Mouse (Mus musculus) CD8-positive naive resting alpha-beta T cell, adult 57 days (primary cell): ENCODE data around the gene Olfr350. TPM values are rescaled to one million over a fixed set of nuclear protein-coding genes. Genes with fewer than 3 reads are reported as not detected.

Experiments used
- total RNA-seq: library from RNA; stranded (reverse); gene quantifications from one replicate; pipeline ENCODE4 v1.2.4, GENCODE M21; 2023

The Olfr350 gene
- total RNA-seq = not detected

DNA sequence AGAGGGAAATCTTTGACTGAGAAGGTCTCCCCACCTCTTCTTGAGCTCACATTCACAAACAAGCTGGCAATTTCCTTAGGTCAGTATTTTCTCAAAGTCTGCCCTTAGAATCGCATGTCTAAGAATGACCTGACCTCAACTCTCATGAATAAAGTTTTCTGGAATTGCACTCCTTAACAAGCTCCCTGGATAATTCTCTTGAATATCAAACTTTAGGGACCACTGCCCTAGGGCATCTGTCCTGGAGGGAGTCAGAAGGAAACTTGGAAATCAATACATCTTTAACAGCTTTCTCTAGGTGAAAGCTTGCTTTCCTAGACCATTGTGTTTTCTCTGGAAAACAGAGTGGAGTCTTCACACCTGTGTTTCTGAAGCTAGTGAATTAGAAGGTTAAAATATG lies at the start of gene Olfr350:
Olfr350 (plus strand) TSS at position 301 of the 400 bp plus-strand sequence.

DNA sequence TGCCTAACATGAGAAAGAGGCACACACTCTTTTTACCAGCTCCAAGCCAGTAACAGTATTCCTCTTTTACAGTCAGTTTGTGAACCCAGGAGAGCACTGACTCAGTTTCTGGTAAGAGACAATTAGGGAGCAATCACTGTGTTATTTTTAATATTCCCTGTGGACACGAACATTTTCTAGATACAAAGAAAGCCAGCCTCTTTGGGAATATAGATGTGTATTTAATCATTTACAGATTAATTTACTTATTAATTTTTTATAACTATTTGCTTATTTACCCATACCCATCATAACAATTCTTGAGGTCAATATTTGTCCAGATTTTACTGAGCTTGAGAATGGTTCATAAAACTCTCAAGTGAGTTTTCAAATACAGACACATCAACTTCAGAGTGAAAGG lies 29.2 kb upstream of the Olfr350 start, which contains the start of gene Olfr3:
Olfr3 (minus strand) TSS at position 101 of the 400 bp plus-strand sequence.

DNA sequence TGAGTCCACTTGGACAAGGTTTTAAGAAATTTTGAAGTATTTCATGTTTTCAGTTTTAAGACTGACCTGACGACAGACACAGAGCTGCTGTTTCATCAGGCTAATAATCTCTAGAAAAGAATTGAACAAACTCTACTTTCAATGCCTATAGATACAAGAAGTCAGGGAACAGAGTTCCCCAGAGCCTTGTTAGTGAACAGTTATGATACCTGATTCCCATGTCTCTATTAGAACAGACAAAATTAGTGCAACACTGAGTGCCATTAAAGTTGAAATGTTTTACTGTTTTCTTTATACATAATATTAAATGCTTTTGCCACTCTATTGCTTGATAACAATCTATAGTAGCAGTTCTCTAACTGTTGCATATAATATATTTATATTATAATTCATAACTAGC lies 16.4 kb downstream of the Olfr350 start, which contains the start of gene Olfr351:
Olfr351 (minus strand) TSS at position 101 of the 400 bp plus-strand sequence.

DNA sequence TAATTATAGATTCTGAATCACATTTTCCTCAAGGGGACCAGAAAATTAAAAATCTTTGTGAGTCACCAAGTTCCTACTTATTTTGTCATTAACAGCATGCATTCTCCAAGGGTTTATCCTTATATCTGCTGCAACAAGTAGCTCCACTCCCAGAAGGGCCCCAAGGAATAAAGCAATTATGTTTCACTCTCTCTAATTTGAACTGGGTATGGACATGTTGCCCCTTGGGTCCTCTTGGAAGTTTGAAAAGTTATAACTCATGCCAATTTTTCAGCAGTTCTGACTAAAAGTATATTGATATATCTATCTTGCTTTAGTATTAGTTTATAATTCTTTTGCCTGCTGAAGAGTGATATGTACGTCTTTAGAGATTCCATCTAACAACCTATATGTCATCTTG lies 22.1 kb downstream of the Olfr350 start, which contains the start of gene Olfr352:
Olfr352 (plus strand) TSS at position 301 of the 400 bp plus-strand sequence.

DNA sequence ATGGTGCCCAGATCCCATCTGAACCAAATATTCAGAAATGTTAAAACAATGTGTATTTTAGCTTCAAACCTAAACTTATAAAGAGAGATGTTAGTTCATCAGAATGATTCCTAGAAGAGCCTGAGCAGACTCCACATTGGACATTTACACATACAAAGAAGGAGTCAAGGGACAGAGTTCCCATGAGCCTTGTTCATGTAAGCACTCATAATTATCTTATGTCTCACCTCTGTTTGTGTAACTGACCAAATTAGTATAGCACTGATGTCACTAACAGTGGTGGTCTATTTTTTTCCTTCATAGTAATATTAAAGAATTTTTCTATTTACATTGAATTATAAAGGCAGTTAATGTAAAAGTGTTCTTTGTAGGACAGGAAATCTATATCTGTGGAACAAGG lies 46.7 kb downstream of the Olfr350 start, which contains the start of gene Olfr353:
Olfr353 (minus strand) TSS at position 101 of the 400 bp plus-strand sequence.

Other genes with a start within 250 kb of the Olfr350 start
- gene Olfr345, start 206.3 kb upstream of the Olfr350 start, total RNA-seq = not detected
- gene Olfr346, start 160.5 kb upstream of the Olfr350 start, total RNA-seq = not detected
- not detected for gene Olfr347, start 114.4 kb upstream of the Olfr350 start, total RNA-seq
- gene Olfr348, start 62.0 kb upstream of the Olfr350 start, total RNA-seq = not detected
- not detected for gene Olfr50, start 55.8 kb upstream of the Olfr350 start, total RNA-seq
- gene Olfr3, start 29.3 kb upstream of the Olfr350 start, total RNA-seq = not detected
- gene Olfr351, start 16.4 kb downstream of the Olfr350 start, total RNA-seq = 0.18 TPM
- not detected for gene Olfr352, start 22.1 kb downstream of the Olfr350 start, total RNA-seq
- not detected for gene Olfr353, start 46.6 kb downstream of the Olfr350 start, total RNA-seq
- gene Olfr354, start 59.4 kb downstream of the Olfr350 start, total RNA-seq = not detected
- not detected for gene Olfr355, start 82.6 kb downstream of the Olfr350 start, total RNA-seq
- not detected for gene Olfr356, start 90.8 kb downstream of the Olfr350 start, total RNA-seq
- not detected for gene Olfr357, start 147.5 kb downstream of the Olfr350 start, total RNA-seq
- not detected for gene Olfr358, start 163.0 kb downstream of the Olfr350 start, total RNA-seq
- gene Olfr360, start 219.4 kb downstream of the Olfr350 start, total RNA-seq = not detected
- not detected for gene Olfr361, start 243.0 kb downstream of the Olfr350 start, total RNA-seq